Mouse (Mus musculus) cerebellum, adult 11-12 months (tissue): ENCODE results near the gene Crb3.

Experiments
- DNase-seq: peaks from one replicate; pipeline ENCODE4 v3.0.0; 2022

The Crb3 gene

GRCm38 (mm10) chr17:57108040-57108665 lies 49.2 kb downstream of the Crb3 start:
- DNase-seq, result no peak

GRCm38 (mm10) chr17:57108666-57109171 lies 49.8 kb downstream of the Crb3 start:
- DNase-seq, result no peak

- DNase-seq, result no peak
These were observed 51.1 kb downstream of the Crb3 start for GRCm38 (mm10) chr17:57110005-57110404.

- no peak for DNase-seq
These were observed 54.0 kb downstream of the Crb3 start for GRCm38 (mm10) chr17:57112768-57113474.
